ENCODE assay signal across 22 mouse cellular contexts in genomic region chr9:27509157-27509556, GRCm38 (mm10).
A peak's percentile ranks its signal among the peaks of the same experiment; 100 is the strongest.
DNase-seq lines count a peak whose midpoint lies in the region; ATAC-seq lines count a peak whose summit lies in the region.
"Had no signal": no experiment of that assay in that cellular context is flagged by ENCODE, and none has a peak within 500 bp of the region (broad histone marks: within the 10 kb centered on the region; RNA-seq: fewer than 3 reads in every experiment).

No protein-coding gene starts in this region.

- 36% methylated on average over 5 of the region's 5 CpGs for WGBS in forebrain, embryonic 15.5 days
- WGBS in forebrain, embryonic 13.5 days, result 68% methylated on average over 5 of the region's 5 CpGs

- no peaks in the 10 kb centered on the region for H3K9me3 ChIP-seq in forebrain, embryonic 15.5 days
- H3K9me3 ChIP-seq in forebrain, embryonic 13.5 days (replicated peaks), result no peaks in the 10 kb centered on the region
- H3K9me3 ChIP-seq: embryonic facial prominence, embryonic 10.5 days; G1E; heart, embryonic 10.5 days; hindbrain, embryonic 12.5 days had no signal

- 0 out of 2 replicates have a peak, but pooled peaks cover 3% of the 10 kb centered on the region for H3K4me1 ChIP-seq in forebrain, embryonic 15.5 days
- H3K4me1 ChIP-seq in forebrain, embryonic 13.5 days, result no peaks in the 10 kb centered on the region
- H3K4me1 ChIP-seq: embryonic facial prominence, embryonic 10.5 days; heart, embryonic 10.5 days; hindbrain, embryonic 12.5 days had no signal

- no peak for ATAC-seq in forebrain, embryonic 15.5 days (replicated peaks)
- ATAC-seq in forebrain, embryonic 13.5 days, result no peak
- ATAC-seq: CD4-positive, CD25-positive, alpha-beta regulatory T cell, adult 4 months; hindbrain, embryonic 16.5 days had no signal

- H3K9ac ChIP-seq in forebrain, embryonic 15.5 days (replicated peaks), result no peak overlapping the region
- H3K9ac ChIP-seq in forebrain, embryonic 13.5 days, result no peak overlapping the region
- H3K9ac ChIP-seq: hindbrain, embryonic 12.5 days had no signal

- no peak overlapping the region for H3K4me3 ChIP-seq in forebrain, embryonic 15.5 days
- H3K4me3 ChIP-seq in forebrain, embryonic 13.5 days, result no peak overlapping the region
- H3K4me3 ChIP-seq: embryonic facial prominence, embryonic 10.5 days; heart, embryonic 10.5 days; hindbrain, embryonic 12.5 days had no signal

- DNase-seq in layer of hippocampus, adult 18-20 months (ENCODE audit: low spot score in 2 of 2), result peak; percentile 25 to 73
- DNase-seq in layer of hippocampus, postnatal 25 days (ENCODE audit: extremely low spot score in 1 of 2, low spot score in 1 of 2), result no peak
- DNase-seq in right cerebral cortex, postnatal 4 days, result peak; percentile 17
- DNase-seq in right cerebral cortex, postnatal 14 days, result no peak
- DNase-seq in layer of hippocampus, postnatal 36 days, result peak; percentile 27 to 40
- DNase-seq in adrenal gland, postnatal 36 days, result no peak
- DNase-seq: adrenal gland, adult 8-10 months; B cell, adult 2 months; cerebellum, adult 2 months; cerebellum, postnatal 10 days; gastrocnemius, postnatal 10 days; heart, adult 18-20 months; heart, postnatal 10 days; heart, postnatal 4 days had no signal

- H3K4me2 ChIP-seq in forebrain, embryonic 15.5 days (replicated peaks), result no peak overlapping the region
- no peak overlapping the region for H3K4me2 ChIP-seq in forebrain, embryonic 13.5 days
- H3K4me2 ChIP-seq: hindbrain, embryonic 12.5 days had no signal

- peak overlapping the region; percentile 41; the same call in 1 of the 2 replicates for H3K27ac ChIP-seq in forebrain, embryonic 15.5 days (replicated peaks)
- no peak overlapping the region for H3K27ac ChIP-seq in forebrain, embryonic 13.5 days
- H3K27ac ChIP-seq: embryonic facial prominence, embryonic 10.5 days; heart, embryonic 10.5 days; hindbrain, embryonic 12.5 days had no signal

- H3K27me3 ChIP-seq in forebrain, embryonic 15.5 days, result no peaks in the 10 kb centered on the region
- no peaks in the 10 kb centered on the region for H3K27me3 ChIP-seq in forebrain, embryonic 13.5 days
- H3K27me3 ChIP-seq: hindbrain, embryonic 12.5 days had no signal

- H3K36me3 ChIP-seq in forebrain, embryonic 15.5 days, result no peaks in the 10 kb centered on the region
- no peaks in the 10 kb centered on the region for H3K36me3 ChIP-seq in forebrain, embryonic 13.5 days (ENCODE audit: poor library complexity, severe bottlenecking)
- H3K36me3 ChIP-seq: embryonic facial prominence, embryonic 10.5 days; G1E; heart, embryonic 10.5 days; hindbrain, embryonic 12.5 days had no signal

Comparison
In these comparisons a context has a peak if more than half of its experiments do, and no peak if none do; other contexts are left out.
1. DNase-seq: peak in layer of hippocampus, adult 18-20 months (2 of 2), right cerebral cortex, postnatal 4 days (single experiment) and layer of hippocampus, postnatal 36 days (2 of 2); none in layer of hippocampus, postnatal 25 days (0 of 2), right cerebral cortex, postnatal 14 days (single experiment) and adrenal gland, postnatal 36 days (0 of 2).